Comparison of ENCODE assay signal across 8 mouse cellular contexts in the genomic region with DNA sequence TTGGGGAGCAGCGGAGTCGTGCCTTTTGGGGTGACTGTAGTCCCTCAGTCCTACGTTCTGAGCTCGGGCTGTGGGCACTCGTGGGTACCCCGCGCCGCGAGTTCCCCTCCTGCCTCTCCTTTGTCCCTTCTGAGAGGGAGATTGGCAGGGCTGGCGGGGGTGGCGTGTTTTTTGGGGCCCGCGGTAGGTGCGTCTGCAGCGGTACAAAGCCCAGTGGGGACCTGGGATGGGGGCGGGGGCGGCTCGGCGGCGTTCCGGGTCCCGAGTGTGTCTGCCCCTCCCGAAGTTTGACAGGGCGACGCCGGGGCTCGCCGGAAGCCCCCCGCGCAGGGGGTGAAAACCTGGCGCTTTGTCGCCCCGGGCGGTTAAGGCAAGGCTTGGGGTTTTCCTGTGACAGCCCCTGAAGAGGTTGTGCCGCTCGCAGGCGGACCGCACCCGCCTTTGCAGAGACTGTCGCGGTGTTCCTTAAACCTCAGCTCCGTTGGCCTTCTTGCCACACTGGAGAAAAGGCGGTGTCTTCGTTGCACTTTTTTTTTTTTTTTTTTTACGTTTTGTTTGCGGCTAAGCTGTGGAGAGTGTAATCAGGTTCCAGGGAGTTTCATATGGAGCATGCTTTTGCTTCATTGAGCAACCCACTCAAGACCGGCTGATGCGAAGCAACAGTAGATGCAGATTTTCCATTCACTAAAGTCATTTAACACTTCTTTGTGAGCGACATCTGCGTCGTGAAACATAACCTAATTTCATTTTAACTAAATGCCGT. TPM values are rescaled to one million over a fixed set of nuclear protein-coding genes. Genes with fewer than 3 reads are reported as not detected.
A peak's percentile ranks its signal among the peaks of the same experiment; 100 is the strongest.
DNase-seq lines count a peak whose midpoint lies in the region; ATAC-seq and TF ChIP-seq lines count a peak whose summit lies in the region.

No protein-coding gene starts in this region.

- peak overlapping the region; percentile 93 for H3K4me3 ChIP-seq in C2C12 (ENCODE audit: insufficient read depth, poor library complexity, severe bottlenecking)
- H3K4me3 ChIP-seq in embryonic facial prominence, embryonic 13.5 days, result peak overlapping the region; percentile 94
- peak overlapping the region; percentile 96 for H3K4me3 ChIP-seq in heart, embryonic 13.5 days
- peak overlapping the region; percentile 89 for H3K4me3 ChIP-seq in kidney, embryonic 16.5 days (ENCODE audit: low read length)
- peak overlapping the region; percentile 99 for H3K4me3 ChIP-seq in lung, embryonic 16.5 days (ENCODE audit: low read length)

- peak overlapping the region; percentile 72 for H3K4me2 ChIP-seq in embryonic facial prominence, embryonic 13.5 days
- H3K4me2 ChIP-seq in heart, embryonic 13.5 days, result peak overlapping the region; percentile 72
- peak overlapping the region; percentile 78 for H3K4me2 ChIP-seq in kidney, embryonic 16.5 days (replicated peaks; ENCODE audit: low read depth, low read length)
- H3K4me2 ChIP-seq in lung, embryonic 16.5 days (ENCODE audit: low read depth, low read length), result peak overlapping the region; percentile 81

- no peaks in the 10 kb centered on the region for H3K36me3 ChIP-seq in C2C12 (ENCODE audit: control insufficient read depth, insufficient read depth)
- no peaks in the 10 kb centered on the region for H3K36me3 ChIP-seq in embryonic facial prominence, embryonic 13.5 days
- no peaks in the 10 kb centered on the region for H3K36me3 ChIP-seq in heart, embryonic 13.5 days
- H3K36me3 ChIP-seq in kidney, embryonic 16.5 days (ENCODE audit: insufficient read depth, low read length), result no peaks in the 10 kb centered on the region
- no peaks in the 10 kb centered on the region for H3K36me3 ChIP-seq in lung, embryonic 16.5 days (ENCODE audit: control insufficient read depth, insufficient read depth, low read length)

- peaks cover 55% of the 10 kb centered on the region for H3K79me2 ChIP-seq in C2C12 (ENCODE audit: control insufficient read depth, insufficient read depth)

- H3ac ChIP-seq in C2C12 (ENCODE audit: control insufficient read depth, insufficient read length, low read depth), result peak overlapping the region; percentile 67

- DNase-seq in adrenal gland, adult 2 months, result peak; percentile 68
- peak; percentile 90 to 93 for DNase-seq in thymus, postnatal 10 days (ENCODE audit: low spot score in 2 of 2)

- H3K4me1 ChIP-seq in embryonic facial prominence, embryonic 13.5 days, result peaks cover 12% of the 10 kb centered on the region; the same call in 1 of the 2 replicates
- peaks cover 55% of the 10 kb centered on the region for H3K4me1 ChIP-seq in heart, embryonic 13.5 days
- H3K4me1 ChIP-seq in kidney, embryonic 16.5 days (ENCODE audit: insufficient read depth, low read length), result peaks cover 16% of the 10 kb centered on the region; the same call in 1 of the 2 replicates
- H3K4me1 ChIP-seq in lung, embryonic 16.5 days (replicated peaks; ENCODE audit: control insufficient read depth, insufficient read depth, low read length), result peaks cover 9% of the 10 kb centered on the region

- peaks cover 12% of the 10 kb centered on the region for H3K79me3 ChIP-seq in C2C12 (ENCODE audit: low read depth)

- WGBS in embryonic facial prominence, embryonic 13.5 days, result under 1% methylated on average over 52 of the region's 52 CpGs
- under 1% methylated on average over 52 of the region's 52 CpGs for WGBS in heart, embryonic 13.5 days
- WGBS in kidney, embryonic 16.5 days, result 0% methylated on average over 52 of the region's 52 CpGs
- under 1% methylated on average over 52 of the region's 52 CpGs for WGBS in lung, embryonic 16.5 days

- ATAC-seq in embryonic facial prominence, embryonic 13.5 days (ENCODE audit: insufficient number of reproducible peaks, insufficient read depth, low FRiP score, low TSS enrichment, low read depth), result peak; percentile 62
- peak; percentile 34; the same call in 1 of the 2 replicates for ATAC-seq in heart, embryonic 13.5 days (ENCODE audit: extremely low read depth, insufficient number of reproducible peaks, low FRiP score, low TSS enrichment)
- ATAC-seq in kidney, embryonic 16.5 days (ENCODE audit: low FRiP score, low TSS enrichment), result peak; percentile 72
- ATAC-seq in lung, embryonic 16.5 days (ENCODE audit: low read depth), result peak; percentile 31
- ATAC-seq in neutrophil, adult 5-6 weeks (ENCODE audit: extremely low read depth, insufficient number of reproducible peaks, low FRiP score, poor library complexity, severe bottlenecking), result peak; percentile 38

- no peaks in the 10 kb centered on the region for H3K9me3 ChIP-seq in embryonic facial prominence, embryonic 13.5 days
- H3K9me3 ChIP-seq in heart, embryonic 13.5 days, result no peaks in the 10 kb centered on the region
- no peaks in the 10 kb centered on the region for H3K9me3 ChIP-seq in kidney, embryonic 16.5 days (ENCODE audit: low read length)
- H3K9me3 ChIP-seq in lung, embryonic 16.5 days (ENCODE audit: control insufficient read depth, low read length), result no peaks in the 10 kb centered on the region

- H3K9ac ChIP-seq in embryonic facial prominence, embryonic 13.5 days, result peak overlapping the region; percentile 94
- H3K9ac ChIP-seq in heart, embryonic 13.5 days, result peak overlapping the region; percentile 100
- peak overlapping the region; percentile 94 for H3K9ac ChIP-seq in kidney, embryonic 16.5 days (replicated peaks; ENCODE audit: low read length)
- peak overlapping the region; percentile 97 for H3K9ac ChIP-seq in lung, embryonic 16.5 days (ENCODE audit: low read length)

- H3K27me3 ChIP-seq in C2C12 (ENCODE audit: control insufficient read depth, insufficient read depth, insufficient read length), result no peaks in the 10 kb centered on the region
- H3K27me3 ChIP-seq in embryonic facial prominence, embryonic 13.5 days, result no peaks in the 10 kb centered on the region
- H3K27me3 ChIP-seq in heart, embryonic 13.5 days (replicated peaks), result no peaks in the 10 kb centered on the region
- H3K27me3 ChIP-seq in kidney, embryonic 16.5 days (ENCODE audit: insufficient read depth, low read length), result no peaks in the 10 kb centered on the region
- H3K27me3 ChIP-seq in lung, embryonic 16.5 days (ENCODE audit: control insufficient read depth, insufficient read depth, low read depth, low read length), result no peaks in the 10 kb centered on the region

- TF ChIP-seq CTCF in C2C12 (IDR thresholded peaks at IDR 0.05; ENCODE audit: control insufficient read depth, insufficient read depth, insufficient read length), result no peak

- peak overlapping the region; percentile 92 for H3K27ac ChIP-seq in embryonic facial prominence, embryonic 13.5 days
- H3K27ac ChIP-seq in heart, embryonic 13.5 days (replicated peaks), result peak overlapping the region; percentile 97
- peak overlapping the region; percentile 82 for H3K27ac ChIP-seq in kidney, embryonic 16.5 days (ENCODE audit: low read length)
- peak overlapping the region; percentile 90 for H3K27ac ChIP-seq in lung, embryonic 16.5 days (ENCODE audit: low read length)

TF ChIP-seq in C2C12, 6 proteins besides CTCF, POLR2A, EP300 and RAD21:
- TF ChIP-seq FOSL1 (IDR thresholded peaks at IDR 0.05; ENCODE audit: insufficient read depth, low read length, poor library complexity, severe bottlenecking) (no peak), MAX (IDR thresholded peaks at IDR 0.05) (no peak), MYOD1 (IDR thresholded peaks at IDR 0.05; ENCODE audit: control insufficient read depth, insufficient read length, low read depth) (no peak), MYOG (IDR thresholded peaks at IDR 0.05; ENCODE audit: control insufficient read depth, extremely low read depth, insufficient read length) (no peak), CEBPB (IDR thresholded peaks at IDR 0.05; ENCODE audit: low read depth) (no peak), USF1 (IDR thresholded peaks at IDR 0.05; ENCODE audit: low read depth) (no peak)

RNA-seq across cellular contexts. Expression of gene Osbpl8, which starts 0.8 kb away (rescaled TPM):
- polyA plus RNA-seq in C2C12 (2012; fragmentation: generic; extraction: Trizol), result 2.8 TPM
- total RNA-seq in adrenal gland, adult 2 months (2021), result 10 to 100 TPM; 24.8 to 24.9 TPM
- polyA plus RNA-seq in adrenal gland, adult 2 months (2012; rRNA removed), result 1.2 and 1.6 TPM in 2 replicates
- 13.1 and 13.7 TPM in 2 replicates for polyA plus RNA-seq in embryonic facial prominence, embryonic 13.5 days (2015; fragmentation: Nextera tagmentation; extraction: Ambion mirVana)
- polyA plus RNA-seq in heart, embryonic 13.5 days (2015; fragmentation: Nextera tagmentation; extraction: Ambion mirVana), result 22.5 and 26.4 TPM in 2 replicates
- polyA plus RNA-seq in kidney, embryonic 16.5 days (2015; fragmentation: Nextera tagmentation; extraction: Ambion mirVana), result 7.1 and 8.6 TPM in 2 replicates
- 8.1 and 8.9 TPM in 2 replicates for polyA plus RNA-seq in lung, embryonic 16.5 days (2015; fragmentation: Nextera tagmentation; extraction: Ambion mirVana)
- total RNA-seq in neutrophil, adult 5-6 weeks (2017), result 87.2 and 87.7 TPM in 2 replicates

Comparison
In these comparisons a context has a peak if more than half of its experiments do, and no peak if none do; other contexts are left out.
1. Peak in every context shown above with its lines: DNase-seq, ATAC-seq, H3K4me3 ChIP-seq and H3K27ac ChIP-seq.